Mouse (Mus musculus) layer of hippocampus, postnatal 25 days (tissue): ENCODE data around the gene Pomgnt1. TPM values are rescaled to one million over a fixed set of nuclear protein-coding genes. Genes with fewer than 3 reads are reported as not detected.

Source experiments
- DNase-seq, 2 experiments: peaks; one replicate each; pipeline ENCODE4 v3.0.0; 2022; ENCODE audit warnings: mixed read lengths in 2 of 2, low spot score in 1 of 2; ENCODE audit errors: extremely low spot score in 1 of 2
- total RNA-seq, 2 experiments: library from RNA; stranded (reverse); gene quantifications; 2 replicates each; pipeline ENCODE4 v1.2.3; 2021

Pomgnt1 gene
- total RNA-seq, 2 experiments from 2014 or later, result 64.5 to 68.6 TPM

DNA sequence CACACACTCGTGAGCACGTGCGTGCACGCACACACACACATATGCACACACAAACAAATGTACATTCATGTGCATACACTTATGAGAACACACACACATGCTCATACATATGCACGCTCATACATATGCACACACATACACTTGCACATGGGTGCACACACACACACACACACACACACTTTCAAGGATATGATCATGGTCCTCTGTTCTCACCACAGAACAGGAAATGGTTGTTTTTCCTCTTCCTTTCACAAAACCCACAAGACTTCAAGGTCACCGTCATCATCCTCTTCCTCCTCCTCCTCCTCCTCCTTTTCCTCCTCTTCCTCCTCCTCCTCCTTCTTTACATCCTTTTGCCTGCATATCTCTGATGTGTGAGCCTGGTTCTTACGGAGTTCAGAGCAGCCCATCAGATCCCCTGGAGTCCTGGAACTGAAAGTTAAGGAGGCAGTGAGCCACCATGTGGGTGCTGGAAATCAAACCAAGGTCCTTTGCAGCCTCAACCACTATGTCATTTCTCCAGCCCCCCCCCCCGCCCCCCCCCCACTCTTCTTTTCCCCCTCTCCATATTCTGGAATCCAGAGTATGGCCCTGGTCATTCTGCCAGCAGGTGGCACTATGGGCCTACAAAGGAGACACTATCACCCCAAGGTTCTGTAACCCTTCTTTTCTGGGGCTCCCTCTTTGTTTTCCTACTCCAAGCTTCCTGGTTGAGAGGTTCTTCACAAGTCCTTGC, 45.1 kb downstream of the Pomgnt1 start:
- peak in 1 of 2 experiments; percentile 90 for DNase-seq

DNA sequence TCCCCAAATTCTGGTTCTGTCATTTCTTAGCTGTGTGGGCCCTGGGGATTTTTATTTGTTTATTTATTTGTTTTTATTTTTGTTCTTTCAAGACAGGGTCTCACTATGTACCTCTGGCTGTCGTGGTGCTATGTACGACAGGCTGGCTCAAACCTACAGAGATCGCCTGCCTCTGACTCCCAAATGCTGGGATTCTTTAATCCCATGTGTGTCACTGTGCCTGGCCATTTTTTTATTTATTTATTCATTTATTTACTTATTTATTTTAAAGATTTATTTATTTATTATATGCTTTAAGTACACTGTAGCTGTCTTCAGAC, 45.7 kb downstream of the Pomgnt1 start:
- no peak for DNase-seq

DNA sequence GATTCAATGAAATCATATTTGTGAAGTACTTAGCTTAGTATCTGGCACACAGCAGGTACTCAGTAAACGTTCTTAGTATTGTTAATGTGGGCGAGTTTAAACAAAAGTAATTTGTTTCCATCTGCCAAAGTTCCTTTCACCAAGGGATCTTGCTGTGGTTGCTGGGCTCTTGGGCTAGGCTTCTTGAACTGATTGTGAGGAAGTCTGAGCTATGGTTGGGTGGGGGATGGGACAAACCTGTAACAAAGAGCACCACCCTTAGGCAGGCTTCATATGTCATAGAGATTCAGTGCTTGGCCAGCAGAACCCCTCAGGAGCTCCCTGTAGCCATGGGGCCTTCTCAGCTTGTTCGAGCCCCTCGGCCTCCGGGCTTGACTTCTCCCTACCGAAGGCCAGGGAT, 49.4 kb downstream of the Pomgnt1 start, which contains the start of the genes 1700042G07Rik and Gm49337:
TSS of gene 1700042G07Rik (plus strand) at position 301 of the 400 bp plus-strand sequence.
TSS of gene Gm49337 (plus strand) at position 313 of the 400 bp plus-strand sequence.
- DNase-seq, result no peak

DNA sequence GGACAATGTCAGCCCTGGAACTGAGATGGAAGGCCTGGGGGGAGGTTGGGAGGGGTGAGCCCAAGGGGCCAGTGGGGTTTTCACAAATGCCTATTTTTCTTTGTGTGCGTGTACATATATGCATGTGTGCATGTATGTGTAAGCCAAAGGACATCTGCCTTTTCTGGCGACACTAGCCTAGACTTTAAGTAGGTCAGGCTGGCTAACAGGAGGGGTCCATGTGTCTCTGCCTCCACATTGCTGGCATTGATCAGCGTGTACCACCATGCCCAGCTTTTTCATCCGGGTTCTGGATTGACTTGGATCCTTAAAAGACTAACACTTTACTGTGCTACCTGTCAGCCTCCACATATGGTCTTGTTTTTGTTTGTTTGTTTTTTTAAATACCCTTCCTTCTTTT, 50.1 kb downstream of the Pomgnt1 start:
- DNase-seq, result no peak

DNA sequence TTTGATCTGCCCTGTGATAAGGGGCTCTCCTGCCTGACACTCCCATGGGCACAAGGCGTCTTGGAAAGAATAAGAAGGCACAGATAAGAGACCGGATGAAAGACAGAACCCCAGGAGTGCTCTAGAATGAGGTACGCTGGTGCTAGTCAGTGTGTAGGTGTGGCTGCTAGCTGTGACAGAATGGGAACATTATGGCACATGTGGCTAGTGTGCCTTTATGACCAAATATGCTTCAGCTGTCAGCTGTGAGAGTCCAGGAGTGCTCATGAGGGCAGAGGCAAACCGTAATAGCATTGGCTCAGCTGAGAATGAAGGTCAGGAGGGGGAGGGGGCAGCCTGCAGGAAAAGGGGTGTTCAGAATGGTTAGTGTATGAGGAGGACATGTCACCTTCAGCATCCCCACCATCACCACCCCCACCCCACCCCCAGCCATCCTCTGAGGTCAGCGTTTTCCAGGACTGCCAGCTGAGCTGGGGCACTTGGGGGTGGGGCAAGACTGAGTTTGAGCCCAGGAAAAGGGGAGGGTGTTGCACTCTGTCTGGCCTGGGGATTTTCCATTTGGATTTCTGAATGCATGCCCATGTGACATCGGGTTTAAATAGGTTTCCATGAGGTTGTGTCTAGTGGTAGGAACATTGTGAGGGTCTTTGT, 51.0 kb downstream of the Pomgnt1 start:
- DNase-seq, result no peak

DNA sequence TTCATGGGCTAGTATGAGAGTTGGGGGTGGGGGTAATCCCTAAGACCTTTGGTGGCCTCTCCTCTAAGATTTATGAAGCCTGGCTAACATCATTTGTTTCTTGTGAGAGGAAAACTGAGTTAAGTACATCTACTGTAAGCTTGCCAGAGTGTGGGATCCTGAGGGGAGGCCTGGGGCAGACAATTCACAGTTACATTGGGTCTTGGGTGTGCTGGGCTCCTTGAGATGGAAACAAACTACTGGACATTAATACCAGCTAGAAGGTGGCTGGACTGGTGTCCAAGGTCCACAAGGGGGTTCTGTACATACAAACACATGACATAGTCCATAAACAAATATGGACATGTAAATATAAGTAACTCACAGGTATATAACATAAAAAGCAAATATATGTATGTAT, 51.5 kb downstream of the Pomgnt1 start:
- no peak for DNase-seq

DNA sequence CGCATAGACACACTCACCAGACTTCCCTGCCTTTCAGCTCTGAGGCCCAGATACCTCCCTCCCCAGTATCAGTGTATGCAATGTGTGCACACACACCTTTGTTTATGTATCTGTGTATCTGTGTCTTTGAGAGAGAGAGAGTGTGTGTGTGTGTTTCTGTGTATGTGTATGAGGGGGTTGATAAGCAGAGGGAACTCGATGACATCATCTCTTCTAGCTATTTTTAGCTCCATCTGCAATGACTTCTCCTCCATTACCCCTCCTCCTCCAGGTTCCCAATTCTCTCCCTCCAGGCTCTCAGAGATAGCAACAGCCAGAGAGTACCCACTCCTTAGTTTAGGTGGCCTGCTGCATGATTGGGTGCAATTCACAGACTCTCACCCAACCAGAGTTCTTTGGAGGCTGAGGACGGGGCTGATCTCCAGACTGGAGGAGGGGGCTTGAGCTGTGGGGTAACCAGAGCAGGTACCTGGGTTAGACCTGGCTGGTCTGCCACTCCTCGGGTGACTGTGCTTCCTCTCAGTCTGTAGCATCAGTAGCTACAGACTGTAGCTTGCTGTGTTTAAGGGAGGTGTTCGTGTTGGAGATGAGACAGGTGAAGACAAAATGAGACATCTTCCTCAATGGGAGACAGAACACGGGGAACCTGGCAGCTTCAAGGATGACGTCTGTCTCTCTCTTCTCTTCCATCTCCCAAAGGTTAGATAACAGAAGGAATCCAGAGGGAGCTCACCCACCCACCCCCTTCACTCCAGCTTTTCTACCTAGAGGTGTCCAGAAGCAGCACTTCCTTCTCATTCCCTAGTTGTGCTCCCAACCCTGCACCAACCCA, 52.3 kb downstream of the Pomgnt1 start:
- no peak for DNase-seq

DNA sequence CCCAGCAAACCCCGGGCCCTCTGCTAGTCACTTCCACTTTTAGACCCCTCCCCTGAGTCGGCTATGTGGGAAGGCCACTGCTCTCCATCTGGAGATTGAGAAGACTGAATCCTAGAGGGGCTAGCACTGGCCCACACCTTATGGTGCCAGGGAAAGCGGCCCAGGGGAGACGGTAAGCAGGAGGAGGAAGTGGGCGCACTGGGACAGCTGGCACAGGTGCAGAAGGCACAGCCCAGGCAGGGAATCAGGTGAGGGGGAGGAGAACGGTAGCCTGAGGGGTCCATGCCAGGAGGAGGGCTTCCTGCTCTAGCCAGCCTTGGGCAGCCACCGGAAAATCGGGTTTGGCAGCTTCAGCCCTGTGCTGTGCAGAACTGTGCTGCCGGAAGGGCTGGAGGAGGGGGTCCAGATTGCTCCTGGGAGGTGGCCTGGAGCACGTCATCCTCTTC, 52.9 kb downstream of the Pomgnt1 start:
- DNase-seq, result peak; percentile 44 to 59

DNA sequence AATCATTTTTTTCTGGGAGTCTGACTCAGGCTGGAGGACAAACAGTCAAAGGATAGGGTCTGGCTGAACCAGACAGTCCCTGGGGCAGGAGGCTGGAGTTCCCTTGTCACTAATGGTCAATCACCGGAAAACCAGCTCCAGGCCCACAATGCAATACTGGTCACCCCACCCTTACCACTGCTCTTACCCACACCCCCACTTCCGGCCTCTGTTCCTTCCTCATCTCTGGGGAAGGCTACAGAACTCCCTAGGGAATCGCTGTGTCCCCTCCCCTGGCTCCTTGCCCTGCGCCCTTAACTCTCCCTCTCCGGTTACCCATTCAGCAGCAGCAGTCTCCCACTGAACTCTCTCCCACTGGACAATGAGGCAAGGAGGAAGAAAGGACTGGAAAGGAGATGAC, 53.5 kb downstream of the Pomgnt1 start:
- no peak for DNase-seq

DNA sequence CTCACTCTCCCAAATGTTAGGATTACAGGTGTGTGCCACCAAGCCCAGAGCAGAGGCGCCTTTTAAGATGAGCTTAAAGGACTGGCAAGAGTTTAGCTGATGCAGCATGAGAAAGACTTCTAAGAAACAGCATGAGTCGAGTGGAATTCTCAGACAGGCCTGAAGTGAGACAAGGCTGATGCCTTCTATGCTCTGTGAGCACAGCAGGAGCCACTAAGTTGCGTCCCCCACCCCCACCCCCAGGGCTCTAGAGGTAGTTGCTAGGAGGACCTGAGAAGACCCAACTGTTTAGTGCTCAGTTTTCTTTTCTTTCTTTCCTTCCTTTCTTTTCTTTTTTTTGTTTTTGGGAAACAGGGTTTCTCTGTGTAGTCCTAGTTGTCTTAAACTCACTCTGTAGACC, 58.4 kb downstream of the Pomgnt1 start:
- no peak for DNase-seq

DNA sequence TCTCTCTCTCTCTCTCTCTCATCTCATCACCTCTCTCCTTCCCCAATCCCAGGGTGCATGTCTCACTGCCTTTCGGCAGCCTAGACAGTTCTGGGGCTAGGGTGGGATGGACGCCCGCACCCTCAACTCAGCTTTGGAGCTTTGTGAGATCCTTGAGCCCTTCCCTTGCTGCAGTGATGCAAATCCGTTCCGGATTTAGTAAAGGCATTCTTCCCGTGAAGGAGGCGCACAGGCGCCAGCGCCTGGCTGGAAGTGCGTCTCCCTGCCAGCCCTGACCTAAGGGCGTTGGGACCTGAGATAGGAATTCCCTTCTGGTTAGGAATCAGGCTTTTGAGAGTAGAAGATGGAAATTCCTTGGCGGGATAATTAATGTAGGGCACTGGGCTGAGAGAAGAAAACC, 59.1 kb downstream of the Pomgnt1 start:
- no peak for DNase-seq

DNA sequence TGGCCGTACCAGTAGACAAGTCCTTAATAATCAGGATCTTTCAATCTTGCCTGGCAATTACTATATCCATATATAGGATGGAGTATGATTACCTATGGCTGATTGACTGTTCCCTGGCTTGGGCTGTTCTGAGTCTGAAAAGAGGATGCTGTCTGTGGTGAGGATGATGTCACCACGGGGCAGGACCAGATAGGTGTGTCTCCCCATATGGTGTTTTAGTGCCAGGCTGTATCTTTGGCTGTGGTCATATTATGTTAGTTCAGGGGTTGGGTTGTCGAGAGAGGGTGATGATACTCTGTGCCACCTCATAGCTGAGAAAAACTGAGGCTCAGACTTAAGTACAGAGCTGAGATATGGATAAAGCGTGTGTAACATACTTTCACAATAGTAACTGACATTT, 61.4 kb downstream of the Pomgnt1 start:
- DNase-seq, result no peak

DNA sequence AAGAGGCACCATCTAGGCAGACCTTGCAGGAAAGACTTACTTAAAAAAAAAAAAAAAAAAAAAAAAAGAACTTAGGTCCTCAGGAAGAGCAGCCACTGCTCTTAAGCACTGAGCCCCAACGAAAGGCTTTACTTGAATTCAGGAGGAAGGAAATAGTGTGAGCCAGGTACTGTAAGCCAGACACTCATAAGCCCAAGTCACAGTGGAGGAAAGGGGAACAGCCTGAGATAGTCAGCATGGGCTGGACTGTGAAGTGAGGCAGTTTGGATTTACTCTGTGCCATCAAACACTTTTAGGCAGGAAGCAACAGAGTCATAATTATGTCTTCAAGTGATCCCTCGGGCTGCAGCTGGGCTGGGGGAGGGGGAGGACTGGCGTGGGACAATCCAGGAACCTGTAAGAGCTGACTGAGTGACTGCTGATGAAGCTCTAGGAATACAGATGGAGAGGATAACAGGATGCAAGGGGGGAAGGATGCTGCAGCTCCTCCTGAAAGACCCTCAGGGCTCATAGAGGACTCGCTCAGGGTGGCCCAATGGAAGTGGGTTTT, 68.7 kb downstream of the Pomgnt1 start:
- DNase-seq, result no peak

DNA sequence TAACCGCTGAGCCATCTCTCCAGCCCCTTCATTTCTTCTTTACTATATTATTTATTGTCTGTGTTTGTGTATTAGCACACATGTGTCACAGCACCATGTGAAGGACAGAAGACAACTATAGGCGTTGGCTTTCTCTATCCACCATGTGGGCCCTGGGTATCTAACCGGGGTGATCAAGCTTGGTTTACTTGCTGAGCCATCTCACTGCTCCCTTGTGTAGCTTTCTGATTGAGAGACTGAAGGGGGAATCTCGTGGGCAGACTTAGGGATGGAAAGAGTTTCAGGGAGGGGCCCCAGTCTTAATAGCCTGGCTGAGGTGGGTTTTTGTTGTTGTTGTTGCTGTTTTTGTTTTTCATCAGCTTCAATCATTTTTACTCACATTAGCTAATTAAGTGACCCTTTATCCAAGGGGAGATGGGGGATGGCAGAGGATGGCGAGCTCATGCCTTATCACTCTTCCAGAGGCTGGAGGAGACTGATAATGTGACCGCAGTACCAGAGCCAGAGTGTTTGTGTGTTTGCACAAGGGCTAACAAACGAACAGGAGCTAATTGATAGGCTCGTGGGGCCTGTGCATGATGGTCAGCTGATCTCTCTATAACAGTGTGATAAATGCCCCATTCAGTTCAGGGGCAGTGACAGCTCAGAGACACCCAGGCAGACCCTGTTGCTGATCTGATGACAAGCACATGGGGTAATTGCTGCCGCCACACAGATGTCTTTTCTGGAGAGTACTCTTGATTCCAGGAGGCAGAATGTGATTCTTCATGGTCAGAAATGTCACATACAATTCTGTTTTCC, 70.1 kb downstream of the Pomgnt1 start:
- DNase-seq, result no peak

DNA sequence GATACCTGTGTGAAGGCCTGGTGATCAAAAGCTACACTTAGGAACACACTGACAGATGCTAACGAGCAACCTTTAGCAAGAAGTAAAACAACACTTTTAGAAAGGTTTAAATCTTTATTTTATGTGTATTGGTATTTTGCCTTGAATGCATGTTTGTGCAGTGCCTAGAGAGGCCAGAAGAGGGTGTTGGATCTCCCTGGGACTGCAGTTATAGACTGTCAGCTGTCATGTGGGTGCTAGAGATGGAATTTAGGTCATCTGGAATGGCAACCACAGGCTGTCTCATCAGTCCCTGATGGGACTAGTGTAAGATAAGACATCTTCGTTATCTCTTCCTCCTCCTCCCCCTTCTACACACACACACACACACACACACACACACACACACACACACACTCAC, 74.8 kb downstream of the Pomgnt1 start:
- DNase-seq, result no peak

DNA sequence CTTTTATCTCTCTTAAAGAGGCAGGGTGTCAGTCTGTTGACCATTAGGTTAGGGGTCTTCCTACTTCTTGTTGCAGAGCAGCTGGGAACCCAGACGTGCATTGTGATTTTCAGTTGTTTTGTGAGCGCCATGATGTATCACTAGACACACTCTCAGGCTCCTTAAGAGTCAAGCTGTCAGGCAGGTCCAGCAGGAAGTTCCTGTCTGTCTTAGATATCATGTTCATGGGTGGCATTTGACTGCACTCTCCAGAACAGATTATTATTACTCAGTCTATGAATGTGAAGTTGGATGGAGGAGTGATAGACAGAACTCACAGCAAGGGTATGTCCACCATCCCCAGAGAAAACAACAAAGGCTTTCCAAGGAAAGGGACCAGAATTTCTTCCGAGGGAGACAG, 80.8 kb downstream of the Pomgnt1 start:
- DNase-seq, result no peak

DNA sequence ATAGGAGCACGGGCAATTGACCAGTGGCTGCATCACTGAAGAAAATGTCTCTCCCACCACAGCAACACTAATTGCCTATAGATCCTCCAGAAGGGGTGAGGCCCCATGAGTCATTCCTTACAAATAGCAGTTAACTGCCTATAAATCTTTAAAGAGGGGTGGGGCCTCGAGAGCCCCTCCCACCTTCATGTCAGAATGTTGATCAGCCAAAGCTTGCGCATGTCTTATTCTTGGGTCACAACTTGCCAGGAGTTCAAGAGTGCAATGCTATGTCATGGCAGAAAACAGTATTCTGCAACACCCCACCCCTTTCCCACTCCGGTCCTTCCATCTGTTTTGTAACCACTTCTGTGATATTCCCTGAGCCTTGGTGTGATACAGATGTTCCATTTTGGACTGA, 82.9 kb downstream of the Pomgnt1 start:
- no peak for DNase-seq

DNA sequence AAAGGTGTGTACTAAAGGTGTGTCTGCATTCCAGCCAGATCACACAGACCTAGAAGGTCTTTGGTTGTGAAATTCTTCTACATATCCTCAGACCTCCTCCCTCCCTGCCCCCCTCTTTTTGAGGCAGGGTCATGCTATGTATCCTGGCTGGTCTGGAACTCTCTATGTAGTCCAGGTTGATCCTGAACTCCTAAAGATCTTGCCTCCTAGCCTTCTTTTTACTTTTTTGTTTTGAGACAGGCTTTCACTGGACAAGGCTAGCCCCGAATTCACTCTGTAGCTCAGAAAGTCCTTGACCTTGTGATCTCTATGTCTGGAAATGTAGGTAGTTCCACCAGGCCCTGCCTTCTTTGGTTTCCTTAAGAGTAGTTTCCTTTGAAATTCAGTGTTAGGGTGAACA, 85.3 kb downstream of the Pomgnt1 start:
- no peak for DNase-seq
